Mouse (Mus musculus): ENCODE results near the gene Mtus2.

DNA sequence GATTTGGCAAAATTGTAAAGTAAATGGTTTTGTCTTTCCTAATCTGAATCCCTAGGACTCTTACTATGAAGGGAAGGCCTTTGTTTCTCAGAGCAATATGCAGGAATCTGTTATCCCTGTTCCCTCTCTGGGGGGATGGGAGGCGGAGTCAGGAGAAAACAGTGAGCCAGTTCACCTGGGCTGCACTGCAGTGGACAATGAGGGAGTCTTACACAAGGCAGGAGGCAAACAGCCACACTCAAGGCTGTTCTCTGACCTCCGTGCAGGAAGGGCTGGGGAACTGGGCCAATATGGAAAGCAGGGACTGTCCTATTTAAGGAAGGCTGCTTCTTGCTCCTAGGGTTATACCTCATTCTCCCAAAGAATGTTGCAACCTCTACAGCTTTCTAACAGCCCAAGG is 5.4 kb upstream of the Mtus2 start:
- TF ChIP-seq E2F4 (IDR thresholded peaks at IDR 0.05; ENCODE audit: insufficient read depth), result no peak
- no peak for TF ChIP-seq POLR2A (IDR thresholded peaks at IDR 0.05; ENCODE audit: insufficient read length, low read depth)

Data from myocyte (in vitro differentiated cells).